Mouse (Mus musculus): ENCODE results near the gene Fntb. TPM values are rescaled to one million over a fixed set of nuclear protein-coding genes. Genes with fewer than 3 reads are reported as not detected.

Fntb gene
- total RNA-seq, 2 experiments from 2014 or later: 11.7 to 12.1 TPM

GRCm38 (mm10) chr12:76918113-76918512 is 152.7 kb downstream of the Fntb start:
- no peak for DNase-seq (ENCODE audit: low spot score)

- DNase-seq (ENCODE audit: low spot score): no peak
These were observed 153.5 kb downstream of the Fntb start for GRCm38 (mm10) chr12:76918855-76919254.

GRCm38 (mm10) chr12:76920398-76920797 is 155.0 kb downstream of the Fntb start:
- no peak for DNase-seq (ENCODE audit: low spot score)

GRCm38 (mm10) chr12:76920990-76921389 is 155.6 kb downstream of the Fntb start:
- DNase-seq (ENCODE audit: low spot score): no peak

GRCm38 (mm10) chr12:76923118-76923517 is 157.7 kb downstream of the Fntb start:
- no peak for DNase-seq (ENCODE audit: low spot score)

- DNase-seq (ENCODE audit: low spot score): peak; percentile 25
These were observed 159.7 kb downstream of the Fntb start for GRCm38 (mm10) chr12:76924904-76925604.

- DNase-seq (ENCODE audit: low spot score): no peak
These were observed 161.1 kb downstream of the Fntb start for GRCm38 (mm10) chr12:76926338-76926945.

- DNase-seq (ENCODE audit: low spot score): no peak
These were observed 161.6 kb downstream of the Fntb start for GRCm38 (mm10) chr12:76927012-76927411.

GRCm38 (mm10) chr12:76927539-76927938 is 162.2 kb downstream of the Fntb start:
- no peak for DNase-seq (ENCODE audit: low spot score)

GRCm38 (mm10) chr12:76930177-76930576 is 164.8 kb downstream of the Fntb start:
- DNase-seq (ENCODE audit: low spot score): no peak

GRCm38 (mm10) chr12:76931739-76932687 is 166.6 kb downstream of the Fntb start:
- no peak for DNase-seq (ENCODE audit: low spot score)

GRCm38 (mm10) chr12:76932688-76933060 is 167.3 kb downstream of the Fntb start:
- no peak for DNase-seq (ENCODE audit: low spot score)

GRCm38 (mm10) chr12:76934438-76934837 is 169.0 kb downstream of the Fntb start:
- no peak for DNase-seq (ENCODE audit: low spot score)

GRCm38 (mm10) chr12:76936211-76936610 is 170.8 kb downstream of the Fntb start:
- no peak for DNase-seq (ENCODE audit: low spot score)

- DNase-seq (ENCODE audit: low spot score): no peak
These were observed 172.6 kb downstream of the Fntb start for GRCm38 (mm10) chr12:76938013-76938412.

- no peak for DNase-seq (ENCODE audit: low spot score)
These were observed 176.1 kb downstream of the Fntb start for GRCm38 (mm10) chr12:76941524-76941923.

- DNase-seq (ENCODE audit: low spot score): no peak
These were observed 177.1 kb downstream of the Fntb start for GRCm38 (mm10) chr12:76942476-76942875.

- DNase-seq (ENCODE audit: low spot score): no peak
These were observed 177.7 kb downstream of the Fntb start for GRCm38 (mm10) chr12:76943046-76943445.

- no peak for DNase-seq (ENCODE audit: low spot score)
These were observed 178.1 kb downstream of the Fntb start for GRCm38 (mm10) chr12:76943466-76943865.

- DNase-seq (ENCODE audit: low spot score): no peak
These were observed 182.1 kb downstream of the Fntb start for GRCm38 (mm10) chr12:76947487-76947886.

GRCm38 (mm10) chr12:76948185-76948584 is 182.8 kb downstream of the Fntb start:
- DNase-seq (ENCODE audit: low spot score): no peak

- DNase-seq (ENCODE audit: low spot score): no peak
These were observed 183.4 kb downstream of the Fntb start for GRCm38 (mm10) chr12:76948781-76949180.

Measured in gastrocnemius, adult 18-20 months (tissue).